Mouse (Mus musculus) forebrain, postnatal 0 days (tissue): ENCODE data around the gene Arl13b. TPM values are rescaled to one million over a fixed set of nuclear protein-coding genes. Genes with fewer than 3 reads are reported as not detected.

Experiments
- ATAC-seq: fragments of 200-750 bp; cut with Nextera tagmentation; 2 replicates; pipeline ENCODE4 v1.8.0; 2017; ENCODE audit warnings: mild to moderate bottlenecking, moderate library complexity
- DNase-seq: peaks from one replicate; pipeline ENCODE4 v3.0.0-alpha.2; 2015
- H3K27ac ChIP-seq: fragments of 300-500 bp; sonication (generic); 2 replicates; pipeline ENCODE4 v1.5.1; 2014; ENCODE audit warnings: low read depth, mild to moderate bottlenecking, antibody characterized with exemption, low read length, moderate library complexity, mixed read lengths
- H3K27me3 ChIP-seq: fragments of 300-500 bp; sonication (generic); 2 replicates; pipeline ENCODE4 v1.6.1; 2014; ENCODE audit warnings: mild to moderate bottlenecking, low read length, mixed read lengths; ENCODE audit not compliant: insufficient read depth
- H3K36me3 ChIP-seq: fragments of 300-500 bp; sonication (generic); 2 replicates; pipeline ENCODE4 v1.6.1; 2014; ENCODE audit warnings: mild to moderate bottlenecking, moderate library complexity; ENCODE audit not compliant: insufficient read depth
- H3K4me1 ChIP-seq: fragments of 300-500 bp; sonication (generic); 2 replicates; pipeline ENCODE4 v1.6.1; 2014; ENCODE audit warnings: antibody characterized with exemption; ENCODE audit not compliant: insufficient read depth
- H3K4me2 ChIP-seq: fragments of 300-500 bp; sonication (generic); 2 replicates; pipeline ENCODE4 v1.6.1; 2014; ENCODE audit warnings: low read depth, mild to moderate bottlenecking, moderate library complexity
- H3K4me3 ChIP-seq: fragments of 300-500 bp; sonication (generic); 2 replicates; pipeline ENCODE4 v1.5.1; 2014; ENCODE audit warnings: low read depth, low read length, mixed read lengths
- H3K9ac ChIP-seq: fragments of 300-500 bp; sonication (generic); 2 replicates; pipeline ENCODE4 v1.6.1; 2014; ENCODE audit warnings: mild to moderate bottlenecking
- H3K9me3 ChIP-seq: fragments of 300-500 bp; sonication (generic); 2 replicates; pipeline ENCODE4 v1.6.1; 2016; ENCODE audit warnings: low read length
- CTCF ChIP-seq: sonication (generic); IDR thresholded peaks from 2 replicates; pipeline ENCODE4 v1.5.1; 2016; ENCODE audit warnings: antibody characterized with exemption, control low read depth, low read depth
- WGBS: fragments of 180-500 bp; shearing (Covaris S2); extraction: QIAGEN DNeasy Blood & Tissue Kit; methylation state at CpG from one replicate; pipeline ENCODE4 v1.1.7; 2014; 5-methylcytosine and 5-hydroxymethylcytosine counted together
- polyA plus RNA-seq: library from polyadenylated mRNA; unstranded; fragments of >200 nt; fragmentation: Nextera tagmentation; extraction: Ambion mirVana; gene quantifications from 2 replicates; pipeline ENCODE4 v1.2.1, GENCODE M21; 2015
- total RNA-seq: library from RNA; depleted of rRNA; stranded (reverse); fragments of >200 nt; gene quantifications from 2 replicates; pipeline ENCODE4 v1.2.3, GENCODE M21; 2014

Gene Arl13b
- total and polyA plus RNA-seq, 2 experiments from 2014 or later, result 17.0 to 21.0 TPM

DNA sequence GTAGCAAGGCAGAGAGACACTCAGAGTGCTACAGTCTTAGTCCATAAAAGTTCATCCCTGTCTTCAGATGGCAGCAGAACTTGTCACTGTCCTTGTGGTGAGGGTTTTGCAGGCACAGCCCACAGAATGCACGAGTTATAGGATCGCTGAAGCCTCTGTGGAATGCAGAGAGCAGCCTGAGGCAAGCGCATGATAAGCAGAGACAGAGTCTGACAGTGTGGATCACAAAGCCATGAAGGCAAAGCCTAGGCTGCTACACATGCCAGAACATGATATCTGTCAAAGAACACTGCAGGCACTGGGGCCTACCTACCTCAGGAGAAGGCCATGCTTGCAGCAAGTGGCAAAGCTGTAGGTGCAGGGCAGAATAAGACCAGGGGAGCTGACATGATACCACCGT, 47.4 kb downstream of the Arl13b start:
- H3K36me3 ChIP-seq, result peaks cover 19% of the 10 kb centered on the region
- WGBS, result 89% methylated on average over 4 of the region's 4 CpGs
- no peaks in the 10 kb centered on the region for H3K27me3 ChIP-seq
- no peaks in the 10 kb centered on the region for H3K4me1 ChIP-seq
- H3K9ac ChIP-seq, result no peak overlapping the region
- TF ChIP-seq CTCF, result no peak
- DNase-seq (no peak), ATAC-seq (no peak)
- no peak overlapping the region for H3K4me3 ChIP-seq
- H3K27ac ChIP-seq, result no peak overlapping the region
- H3K9me3 ChIP-seq, result no peaks in the 10 kb centered on the region
- H3K4me2 ChIP-seq, result no peak overlapping the region

DNA sequence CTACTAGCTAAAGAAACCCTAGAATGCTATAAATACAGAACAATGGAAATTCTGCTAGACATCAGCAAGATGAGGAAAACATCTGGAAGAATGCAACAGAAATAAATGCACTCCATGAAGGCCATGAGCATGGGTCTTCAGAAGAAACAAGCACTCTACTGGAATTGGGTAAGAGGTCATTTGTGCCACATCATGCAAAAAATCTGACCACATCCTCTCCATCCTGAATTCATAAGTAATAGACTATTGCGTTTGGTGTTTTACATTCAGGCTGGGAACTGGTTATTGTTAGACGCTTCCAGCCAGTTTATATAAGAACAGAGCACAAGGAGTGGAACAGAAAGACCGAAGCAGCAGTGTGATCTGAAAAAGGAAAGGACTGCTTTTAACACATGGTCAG, 48.0 kb downstream of the Arl13b start:
- Histone ChIP-seq H3K27ac (no peak overlapping the region), H3K9ac (no peak overlapping the region), H3K36me3 (peaks cover 16% of the 10 kb centered on the region), H3K4me3 (no peak overlapping the region), H3K4me1 (no peaks in the 10 kb centered on the region), H3K4me2 (no peak overlapping the region), H3K9me3 (no peaks in the 10 kb centered on the region), H3K27me3 (no peaks in the 10 kb centered on the region)
- 92% methylated on average over 3 of the region's 3 CpGs for WGBS
- DNase-seq (no peak), ATAC-seq (no peak)
- TF ChIP-seq CTCF, result no peak

DNA sequence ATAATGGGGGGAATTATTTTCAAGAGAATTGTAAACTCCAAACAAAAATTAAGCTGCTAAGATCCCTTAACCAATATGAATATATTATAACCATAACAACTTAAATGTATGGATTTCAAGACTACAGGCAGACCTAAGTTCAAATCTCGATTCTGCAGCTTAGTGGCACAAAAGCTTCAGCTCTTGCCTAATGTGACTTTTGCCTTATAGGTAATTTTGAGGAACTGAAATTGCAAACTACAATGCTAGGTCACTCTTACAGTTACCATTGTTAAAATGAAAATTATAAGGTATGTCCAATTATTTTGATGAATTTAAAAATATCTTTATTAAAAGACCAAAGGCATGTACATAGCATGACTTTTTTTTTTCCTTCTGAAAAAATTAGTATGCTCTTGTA, 50.2 kb downstream of the Arl13b start:
- DNase-seq (no peak), ATAC-seq (no peak)
- Histone ChIP-seq H3K4me1 (no peaks in the 10 kb centered on the region), H3K9ac (no peak overlapping the region), H3K36me3 (peaks cover 14% of the 10 kb centered on the region), H3K27me3 (no peaks in the 10 kb centered on the region), H3K27ac (no peak overlapping the region), H3K9me3 (no peaks in the 10 kb centered on the region), H3K4me3 (no peak overlapping the region), H3K4me2 (no peak overlapping the region)
- 86% methylated on average over 1 of the region's 1 CpGs for WGBS
- TF ChIP-seq CTCF, result no peak

DNA sequence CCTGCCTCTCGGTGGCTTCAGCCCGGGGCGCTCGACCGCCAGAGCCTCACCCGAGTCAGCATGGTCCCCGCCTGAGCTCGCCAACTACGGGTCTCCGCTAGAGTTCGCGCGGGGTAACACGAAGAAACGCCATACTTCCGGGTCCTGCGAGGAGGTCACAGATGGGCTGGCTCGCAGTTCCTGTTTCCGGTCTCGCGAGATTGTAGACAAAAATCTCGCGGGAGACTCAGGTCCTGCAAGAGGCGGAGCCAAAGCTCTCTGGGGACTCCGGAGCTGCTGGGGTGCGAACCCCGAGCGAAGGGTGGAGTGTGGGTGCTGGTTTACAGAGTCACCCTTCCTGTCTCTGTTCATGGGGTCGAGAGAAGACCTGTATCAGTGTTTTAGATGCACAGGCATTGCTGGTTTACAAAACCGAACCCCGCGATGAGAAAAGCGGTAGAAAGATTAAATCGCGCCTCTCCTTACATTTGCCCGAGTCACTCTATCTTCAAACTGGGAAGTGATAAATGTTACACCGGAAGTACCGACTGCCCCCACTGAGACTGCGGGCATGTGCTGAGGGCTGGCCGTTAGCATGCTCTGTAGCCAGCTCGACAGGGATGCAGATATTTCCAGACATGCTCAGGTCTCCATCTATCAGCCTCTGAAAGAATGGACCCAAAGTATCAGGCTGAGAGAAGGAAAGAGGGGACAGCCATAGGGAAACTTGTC, 60.1 kb downstream of the Arl13b start, which contains the start of gene Nsun3:
Gene Nsun3, minus strand, starts transcription at position 198 of the 711 bp plus-strand sequence.
- Histone ChIP-seq H3K27ac (peak within 1 kb of the TSS; percentile 88), H3K4me3 (peak within 1 kb of the TSS; percentile 87), H3K9me3 (no peaks in the 10 kb centered on the region), H3K4me2 (peak within 1 kb of the TSS; percentile 66), H3K9ac (peak within 1 kb of the TSS; percentile 76), H3K4me1 (peaks cover 11% of the 10 kb centered on the region; the same call in 1 of the 2 replicates), H3K36me3 (no peaks in the 10 kb centered on the region), H3K27me3 (no peaks in the 10 kb centered on the region)
- DNase-seq, result peak; percentile 97
- 2% methylated on average over 41 of the region's 41 CpGs for WGBS
- TF ChIP-seq CTCF, result no peak; the same call in 1 of the 2 replicates
- ATAC-seq, result peak; percentile 98

DNA sequence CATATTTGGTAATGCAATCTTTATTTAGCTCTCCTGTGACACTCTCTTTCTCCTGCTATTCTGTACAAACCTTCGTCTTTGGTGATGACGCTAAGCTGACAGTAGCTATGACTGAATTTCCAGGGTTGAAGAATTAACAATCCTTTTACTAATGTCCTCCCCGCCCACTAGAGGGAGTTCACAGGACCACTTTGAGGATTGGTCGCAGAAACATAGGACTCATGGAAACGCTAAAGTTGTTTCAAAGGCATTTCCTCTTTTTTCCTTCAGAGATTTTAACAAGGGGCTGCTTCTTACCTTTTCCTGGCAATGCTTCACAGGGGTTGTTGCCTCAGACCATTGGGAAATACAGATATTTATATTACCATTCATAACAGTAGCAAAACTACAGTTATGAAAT, 64.6 kb downstream of the Arl13b start:
- H3K9me3 ChIP-seq, result no peaks in the 10 kb centered on the region
- peaks cover 11% of the 10 kb centered on the region; the same call in 1 of the 2 replicates for H3K4me1 ChIP-seq
- no peak overlapping the region for H3K9ac ChIP-seq
- no peaks in the 10 kb centered on the region for H3K27me3 ChIP-seq
- no peaks in the 10 kb centered on the region for H3K36me3 ChIP-seq
- H3K27ac ChIP-seq, result no peak overlapping the region
- DNase-seq (no peak), ATAC-seq (no peak)
- WGBS, result 63% methylated on average over 5 of the region's 5 CpGs
- peak; percentile 35 for TF ChIP-seq CTCF
- H3K4me3 ChIP-seq, result no peak overlapping the region
- H3K4me2 ChIP-seq, result no peak overlapping the region

DNA sequence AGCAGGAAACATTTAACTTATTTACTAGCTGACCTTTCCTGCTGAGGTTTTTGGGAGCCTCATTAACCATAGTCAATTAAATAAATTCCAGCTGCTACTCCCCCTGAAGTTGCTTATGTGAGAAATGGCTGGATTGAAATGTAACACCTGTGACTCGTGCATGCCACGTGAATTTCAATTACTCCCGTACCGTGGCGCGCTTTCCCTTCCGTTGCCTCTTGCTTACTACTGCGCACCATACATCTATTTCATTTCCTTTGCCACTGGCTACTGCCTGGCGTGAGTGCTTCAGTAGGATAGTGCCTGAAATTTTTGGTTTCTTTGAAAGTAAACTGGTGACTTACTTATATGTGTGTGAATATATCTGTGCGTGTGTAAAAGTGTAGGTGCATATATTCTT, 68.6 kb downstream of the Arl13b start:
- Histone ChIP-seq H3K9me3 (no peaks in the 10 kb centered on the region), H3K4me3 (no peak overlapping the region), H3K27me3 (no peaks in the 10 kb centered on the region), H3K4me2 (no peak overlapping the region), H3K4me1 (no peaks in the 10 kb centered on the region), H3K36me3 (no peaks in the 10 kb centered on the region), H3K9ac (no peak overlapping the region), H3K27ac (no peak overlapping the region)
- no peak for TF ChIP-seq CTCF
- ATAC-seq (no peak), DNase-seq (no peak)
- WGBS, result 82% methylated on average over 10 of the region's 10 CpGs

DNA sequence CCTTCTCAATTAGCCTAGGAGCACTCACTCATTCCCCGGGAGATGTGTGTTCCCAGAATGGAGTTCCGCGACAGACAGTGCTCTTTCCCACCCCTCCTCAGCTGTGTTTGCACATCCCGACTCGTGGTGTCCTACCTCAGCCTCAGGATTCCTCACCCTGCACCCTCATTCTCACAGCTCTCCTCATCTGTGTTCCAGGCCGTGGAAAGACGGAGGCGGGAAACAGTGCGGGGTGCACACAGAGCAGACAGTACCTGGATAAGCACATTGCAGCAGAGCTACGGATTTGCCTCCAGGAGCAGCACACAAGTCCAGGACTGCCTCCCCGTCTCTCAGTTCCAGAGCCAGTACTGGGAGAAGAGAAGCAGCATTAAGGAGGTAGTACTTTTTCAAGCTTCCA, 70.8 kb downstream of the Arl13b start:
- TF ChIP-seq CTCF, result no peak
- Histone ChIP-seq H3K4me1 (no peaks in the 10 kb centered on the region), H3K9ac (no peak overlapping the region), H3K9me3 (no peaks in the 10 kb centered on the region), H3K4me2 (no peak overlapping the region), H3K36me3 (no peaks in the 10 kb centered on the region), H3K4me3 (no peak overlapping the region), H3K27ac (no peak overlapping the region), H3K27me3 (no peaks in the 10 kb centered on the region)
- no peak for ATAC-seq
- DNase-seq, result no peak
- WGBS, result 93% methylated on average over 11 of the region's 11 CpGs
